Mouse (Mus musculus): Measurements from ENCODE around the gene Rac1. TPM values are rescaled to one million over a fixed set of nuclear protein-coding genes. Genes with fewer than 3 reads are reported as not detected.
"Not testable (repeated sequence)": the region's sequence is repeated elsewhere in the genome, so short reads cannot be mapped to it uniquely, and the experiment has no call there.

Gene Rac1
- polyA plus RNA-seq, 1 experiment from 2014 or later: 464 TPM

- no peaks in the 10 kb centered on the region; the same call in 1 of the 2 replicates for H3K36me3 ChIP-seq (ENCODE audit: control insufficient read depth, insufficient read depth, low read length)
- no peak for ATAC-seq (replicated peaks; ENCODE audit: low FRiP score)
- H3K27ac ChIP-seq (ENCODE audit: low read depth, low read length): no peak overlapping the region
- no peak overlapping the region for H3K4me2 ChIP-seq (ENCODE audit: low read depth, low read length, severe bottlenecking)
- H3K4me1 ChIP-seq (replicated peaks; ENCODE audit: control insufficient read depth, insufficient read depth, low read length): no peaks in the 10 kb centered on the region
- H3K9ac ChIP-seq (ENCODE audit: low read length): no peak overlapping the region
- no peaks in the 10 kb centered on the region for H3K27me3 ChIP-seq (ENCODE audit: control insufficient read depth, insufficient read depth, low read length)
- WGBS: 91% methylated on average over 8 of the region's 8 CpGs
- DNase-seq (ENCODE audit: low spot score): no peak
- H3K9me3 ChIP-seq (ENCODE audit: control insufficient read depth, low read length): no peaks in the 10 kb centered on the region
- no peak overlapping the region for H3K4me3 ChIP-seq (ENCODE audit: low read depth, low read length)
Measured at GRCm38 (mm10) chr5:143505056-143505455, 22.8 kb downstream of the Rac1 start.

GRCm38 (mm10) chr5:143504453-143504852 is 23.4 kb downstream of the Rac1 start:
- H3K4me1 ChIP-seq (replicated peaks; ENCODE audit: control insufficient read depth, insufficient read depth, low read length): no peaks in the 10 kb centered on the region
- DNase-seq (ENCODE audit: low spot score) (no peak), ATAC-seq (replicated peaks; ENCODE audit: low FRiP score) (no peak)
- H3K4me2 ChIP-seq (ENCODE audit: low read depth, low read length, severe bottlenecking): no peak overlapping the region
- H3K9ac ChIP-seq (ENCODE audit: low read length): no peak overlapping the region
- no peaks in the 10 kb centered on the region; the same call in 1 of the 2 replicates for H3K36me3 ChIP-seq (ENCODE audit: control insufficient read depth, insufficient read depth, low read length)
- no peaks in the 10 kb centered on the region for H3K9me3 ChIP-seq (ENCODE audit: control insufficient read depth, low read length)
- H3K27me3 ChIP-seq (ENCODE audit: control insufficient read depth, insufficient read depth, low read length): no peaks in the 10 kb centered on the region
- WGBS: 71% methylated on average over 3 of the region's 3 CpGs
- no peak overlapping the region for H3K27ac ChIP-seq (ENCODE audit: low read depth, low read length)
- no peak overlapping the region for H3K4me3 ChIP-seq (ENCODE audit: low read depth, low read length)

- Histone ChIP-seq H3K4me3 (ENCODE audit: low read depth, low read length) (no peak overlapping the region), H3K27ac (ENCODE audit: low read depth, low read length) (no peak overlapping the region), H3K27me3 (ENCODE audit: control insufficient read depth, insufficient read depth, low read length) (no peaks in the 10 kb centered on the region), H3K36me3 (ENCODE audit: control insufficient read depth, insufficient read depth, low read length) (no peaks in the 10 kb centered on the region; the same call in 1 of the 2 replicates), H3K9ac (ENCODE audit: low read length) (no peak overlapping the region), H3K4me2 (ENCODE audit: low read depth, low read length, severe bottlenecking) (no peak overlapping the region), H3K4me1 (replicated peaks; ENCODE audit: control insufficient read depth, insufficient read depth, low read length) (no peaks in the 10 kb centered on the region), H3K9me3 (ENCODE audit: control insufficient read depth, low read length) (no peaks in the 10 kb centered on the region)
- no peak for DNase-seq (ENCODE audit: low spot score)
- 93% methylated on average over 6 of the region's 6 CpGs for WGBS
- no peak for ATAC-seq (replicated peaks; ENCODE audit: low FRiP score)
Measured at GRCm38 (mm10) chr5:143503740-143504139, 24.1 kb downstream of the Rac1 start.

- Histone ChIP-seq H3K36me3 (ENCODE audit: control insufficient read depth, insufficient read depth, low read length) (no peaks in the 10 kb centered on the region; the same call in 1 of the 2 replicates), H3K4me2 (ENCODE audit: low read depth, low read length, severe bottlenecking) (no peak overlapping the region), H3K27me3 (ENCODE audit: control insufficient read depth, insufficient read depth, low read length) (no peaks in the 10 kb centered on the region), H3K9me3 (ENCODE audit: control insufficient read depth, low read length) (no peaks in the 10 kb centered on the region), H3K4me3 (ENCODE audit: low read depth, low read length) (no peak overlapping the region), H3K4me1 (replicated peaks; ENCODE audit: control insufficient read depth, insufficient read depth, low read length) (no peaks in the 10 kb centered on the region), H3K9ac (ENCODE audit: low read length) (no peak overlapping the region), H3K27ac (ENCODE audit: low read depth, low read length) (no peak overlapping the region)
- 94% methylated on average over 19 of the region's 19 CpGs for WGBS
- no peak for ATAC-seq (replicated peaks; ENCODE audit: low FRiP score)
- no peak for DNase-seq (ENCODE audit: low spot score)
Measured at GRCm38 (mm10) chr5:143502899-143503557, 24.8 kb downstream of the Rac1 start.

GRCm38 (mm10) chr5:143501649-143502048 is 26.2 kb downstream of the Rac1 start:
- no peak overlapping the region for H3K9ac ChIP-seq (ENCODE audit: low read length)
- WGBS: 95% methylated on average over 2 of the region's 2 CpGs
- ATAC-seq (replicated peaks; ENCODE audit: low FRiP score): no peak

GRCm38 (mm10) chr5:143501140-143501539 is 26.7 kb downstream of the Rac1 start:
- H3K36me3 ChIP-seq (ENCODE audit: control insufficient read depth, insufficient read depth, low read length): no peaks in the 10 kb centered on the region; the same call in 1 of the 2 replicates
- no peak overlapping the region for H3K4me3 ChIP-seq (ENCODE audit: low read depth, low read length)

More at GRCm38 (mm10) chr5:143501649-143502048, 26.2 kb downstream of the Rac1 start:
- Histone ChIP-seq H3K36me3 (ENCODE audit: control insufficient read depth, insufficient read depth, low read length) (no peaks in the 10 kb centered on the region; the same call in 1 of the 2 replicates), H3K27ac (ENCODE audit: low read depth, low read length) (no peak overlapping the region), H3K4me2 (ENCODE audit: low read depth, low read length, severe bottlenecking) (no peak overlapping the region), H3K27me3 (ENCODE audit: control insufficient read depth, insufficient read depth, low read length) (no peaks in the 10 kb centered on the region), H3K9me3 (ENCODE audit: control insufficient read depth, low read length) (no peaks in the 10 kb centered on the region), H3K4me1 (replicated peaks; ENCODE audit: control insufficient read depth, insufficient read depth, low read length) (no peaks in the 10 kb centered on the region), H3K4me3 (ENCODE audit: low read depth, low read length) (no peak overlapping the region)
- DNase-seq (ENCODE audit: low spot score): no peak

GRCm38 (mm10) chr5:143500711-143501110 is 27.1 kb downstream of the Rac1 start:
- not testable (repeated sequence) for DNase-seq (ENCODE audit: low spot score); ATAC-seq (replicated peaks; ENCODE audit: low FRiP score); H3K4me2 ChIP-seq (ENCODE audit: low read depth, low read length, severe bottlenecking); H3K36me3 ChIP-seq (ENCODE audit: control insufficient read depth, insufficient read depth, low read length); H3K9me3 ChIP-seq (ENCODE audit: control insufficient read depth, low read length); H3K9ac ChIP-seq (ENCODE audit: low read length); H3K27me3 ChIP-seq (ENCODE audit: control insufficient read depth, insufficient read depth, low read length); H3K27ac ChIP-seq (ENCODE audit: low read depth, low read length); H3K4me1 ChIP-seq (replicated peaks; ENCODE audit: control insufficient read depth, insufficient read depth, low read length); H3K4me3 ChIP-seq (ENCODE audit: low read depth, low read length)
- WGBS: 89% methylated on average over 14 of the region's 14 CpGs

More at GRCm38 (mm10) chr5:143501140-143501539, 26.7 kb downstream of the Rac1 start:
- Histone ChIP-seq H3K9ac (ENCODE audit: low read length) (no peak overlapping the region), H3K4me1 (replicated peaks; ENCODE audit: control insufficient read depth, insufficient read depth, low read length) (no peaks in the 10 kb centered on the region), H3K9me3 (ENCODE audit: control insufficient read depth, low read length) (no peaks in the 10 kb centered on the region), H3K27ac (ENCODE audit: low read depth, low read length) (no peak overlapping the region), H3K27me3 (ENCODE audit: control insufficient read depth, insufficient read depth, low read length) (no peaks in the 10 kb centered on the region), H3K4me2 (ENCODE audit: low read depth, low read length, severe bottlenecking) (no peak overlapping the region)
- no peak for DNase-seq (ENCODE audit: low spot score)
- no peak for ATAC-seq (replicated peaks; ENCODE audit: low FRiP score)
- WGBS: 96% methylated on average over 8 of the region's 8 CpGs

GRCm38 (mm10) chr5:143499686-143500085 is 28.1 kb downstream of the Rac1 start:
- Histone ChIP-seq H3K36me3 (ENCODE audit: control insufficient read depth, insufficient read depth, low read length) (no peaks in the 10 kb centered on the region; the same call in 1 of the 2 replicates), H3K4me1 (replicated peaks; ENCODE audit: control insufficient read depth, insufficient read depth, low read length) (no peaks in the 10 kb centered on the region), H3K4me3 (ENCODE audit: low read depth, low read length) (no peak overlapping the region), H3K27me3 (ENCODE audit: control insufficient read depth, insufficient read depth, low read length) (no peaks in the 10 kb centered on the region), H3K9ac (ENCODE audit: low read length) (no peak overlapping the region), H3K27ac (ENCODE audit: low read depth, low read length) (no peak overlapping the region), H3K9me3 (ENCODE audit: control insufficient read depth, low read length) (no peaks in the 10 kb centered on the region), H3K4me2 (ENCODE audit: low read depth, low read length, severe bottlenecking) (no peak overlapping the region)
- no peak for ATAC-seq (replicated peaks; ENCODE audit: low FRiP score)
- 89% methylated on average over 4 of the region's 4 CpGs for WGBS
- DNase-seq (ENCODE audit: low spot score): no peak

GRCm38 (mm10) chr5:143499197-143499596 is 28.6 kb downstream of the Rac1 start:
- ATAC-seq (replicated peaks; ENCODE audit: low FRiP score) (no peak), DNase-seq (ENCODE audit: low spot score) (no peak)
- no peaks in the 10 kb centered on the region for H3K9me3 ChIP-seq (ENCODE audit: control insufficient read depth, low read length)
- H3K9ac ChIP-seq (ENCODE audit: low read length): no peak overlapping the region
- no peaks in the 10 kb centered on the region for H3K4me1 ChIP-seq (replicated peaks; ENCODE audit: control insufficient read depth, insufficient read depth, low read length)
- no peak overlapping the region for H3K4me3 ChIP-seq (ENCODE audit: low read depth, low read length)
- no peaks in the 10 kb centered on the region for H3K27me3 ChIP-seq (ENCODE audit: control insufficient read depth, insufficient read depth, low read length)
- H3K4me2 ChIP-seq (ENCODE audit: low read depth, low read length, severe bottlenecking): no peak overlapping the region
- no peaks in the 10 kb centered on the region; the same call in 1 of the 2 replicates for H3K36me3 ChIP-seq (ENCODE audit: control insufficient read depth, insufficient read depth, low read length)
- 94% methylated on average over 7 of the region's 7 CpGs for WGBS
- H3K27ac ChIP-seq (ENCODE audit: low read depth, low read length): no peak overlapping the region

Measured in forebrain, embryonic 11.5 days (tissue).